Mouse (Mus musculus) spleen, postnatal 36 days (tissue): ENCODE measurements at regions not wholly inside any gene's neighbourhood (a gene's known extent, or its start where the extent isn't known, plus 50 kb on each side); places are given as distances from the start of the nearest gene placed in this dataset.

ENCODE experiments used
- DNase-seq, 2 experiments: peaks; one replicate each; pipeline ENCODE4 v3.0.0; 2022; ENCODE audit warnings: low spot score in 2 of 2, mixed read lengths in 1 of 2

GRCm38 (mm10) chrX:163302697-163303096, 246.8 kb downstream of the Grpr start:
- DNase-seq = no peak

GRCm38 (mm10) chrX:163301045-163301444, 248.4 kb downstream of the Grpr start:
- peak in 1 of 2 experiments; percentile 0 for DNase-seq

DNA sequence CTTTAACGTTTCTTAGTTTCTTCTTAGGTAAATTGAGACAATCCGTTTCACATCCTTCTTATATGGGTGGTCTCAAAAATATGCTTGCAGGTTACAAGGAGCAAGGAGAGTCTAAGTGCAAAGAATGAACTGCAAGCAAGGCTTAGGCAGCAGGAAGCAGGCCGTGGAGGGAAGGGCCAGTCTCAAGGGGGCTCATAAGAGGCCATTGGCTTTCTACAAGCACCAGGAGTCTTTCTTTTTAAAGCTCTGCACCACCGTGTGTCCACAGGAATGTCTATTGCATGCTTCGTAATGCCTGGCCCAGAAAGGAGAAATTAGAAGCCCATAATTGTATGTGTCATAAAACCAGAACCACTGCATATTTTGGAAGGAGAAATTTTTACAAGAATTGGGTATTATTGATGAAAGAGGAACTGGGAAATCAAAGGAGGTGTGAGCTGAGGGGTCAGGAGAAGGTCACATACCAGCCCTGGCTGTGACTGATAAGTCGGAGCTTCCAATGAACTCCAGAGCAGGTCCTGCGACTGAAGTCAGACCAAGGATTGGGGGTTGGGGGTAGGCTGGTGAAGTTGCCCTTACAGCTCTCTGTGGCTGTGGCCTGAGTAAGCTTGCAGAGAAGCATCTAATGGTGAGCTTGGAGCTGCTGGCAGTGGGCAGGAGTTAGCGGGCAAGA, 252.4 kb downstream of the Grpr start:
- DNase-seq = no peak

GRCm38 (mm10) chrX:163261248-163261647, 288.2 kb downstream of the Grpr start:
- no peak for DNase-seq

DNA sequence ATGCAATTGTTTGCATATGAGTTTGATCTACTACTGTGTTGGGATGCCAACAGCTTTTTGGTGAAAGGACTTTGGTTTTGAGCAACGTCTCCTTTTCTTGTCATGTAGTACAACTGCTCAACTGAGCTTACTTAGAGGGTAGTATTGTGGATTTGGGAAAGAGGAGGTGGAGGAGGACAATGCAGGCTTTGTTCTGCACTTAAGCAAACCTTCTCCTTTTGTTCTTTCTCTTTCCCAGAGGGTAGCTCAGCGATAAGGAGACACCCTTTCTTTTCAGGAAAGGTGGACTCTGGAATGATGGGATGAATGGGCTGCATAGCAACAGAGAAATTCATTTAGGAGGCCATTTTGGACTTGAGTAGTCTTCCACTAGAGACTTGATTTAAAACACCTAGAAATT, 288.6 kb upstream of the S100g start:
- no peak for DNase-seq

DNA sequence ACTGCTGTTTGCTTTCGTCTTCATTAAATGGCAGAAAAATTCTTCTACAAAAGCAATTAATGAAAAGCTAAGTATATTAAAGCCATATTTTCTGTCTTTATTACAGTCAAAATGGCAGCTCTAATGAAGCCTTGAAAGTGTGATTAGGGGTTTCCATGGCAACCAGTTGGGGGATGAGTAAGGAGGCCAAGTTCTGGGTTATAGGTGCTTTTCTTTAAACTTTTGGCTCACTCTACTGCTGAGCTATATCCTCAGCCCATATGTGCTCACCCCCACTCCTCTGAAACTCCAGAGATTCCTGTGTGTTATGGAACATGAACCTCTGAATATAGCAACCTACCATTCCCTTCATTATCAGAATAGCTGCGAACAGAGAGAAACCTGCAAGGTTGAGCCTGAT, 240.9 kb upstream of the S100g start:
- no peak for DNase-seq

GRCm38 (mm10) chrX:163203446-163203845, 239.0 kb upstream of the S100g start:
- DNase-seq = no peak

GRCm38 (mm10) chrX:163181588-163181987, 217.2 kb upstream of the S100g start:
- DNase-seq = no peak

GRCm38 (mm10) chrX:163164810-163165209, 200.4 kb upstream of the S100g start:
- DNase-seq = no peak

DNA sequence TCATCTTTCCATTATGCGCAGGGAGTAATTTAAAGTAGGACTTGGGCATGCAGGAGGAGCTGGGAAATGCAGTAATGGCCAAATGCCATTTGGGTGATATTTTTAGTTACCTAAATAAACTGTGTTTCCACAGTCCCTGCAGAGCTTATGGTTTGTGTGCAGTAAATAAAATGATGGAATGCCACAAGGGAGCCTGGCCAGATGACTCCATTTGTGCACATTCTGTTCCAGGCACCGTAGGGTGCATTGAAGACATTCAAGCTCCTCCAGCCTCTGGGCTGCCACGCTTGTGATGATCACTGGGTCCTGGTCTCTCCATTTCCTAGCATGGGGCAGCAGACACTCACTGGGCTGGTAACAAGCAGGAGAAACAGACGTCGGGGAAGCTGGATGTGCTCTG, 190.9 kb upstream of the S100g start:
- no peak for DNase-seq

GRCm38 (mm10) chrX:163151970-163152369, 187.6 kb upstream of the S100g start:
- DNase-seq = no peak

DNA sequence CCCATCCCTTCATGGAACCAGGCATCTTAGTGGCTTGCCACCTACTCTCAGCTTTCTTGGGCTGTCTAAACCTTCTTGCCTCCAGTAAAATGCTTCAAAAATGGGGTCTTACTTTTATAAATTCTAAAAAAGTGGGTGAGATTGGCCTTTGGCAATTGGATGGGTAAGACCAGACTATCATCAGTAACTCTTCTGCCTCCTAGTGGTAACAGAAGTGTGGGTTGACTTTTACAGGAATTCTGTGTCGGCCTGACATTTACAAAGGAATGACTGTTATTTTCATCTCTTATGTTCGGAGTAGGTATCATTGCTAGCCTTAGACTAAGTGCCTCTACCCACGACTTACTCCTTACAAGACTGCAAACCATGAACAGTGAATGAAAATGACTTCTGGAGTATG, 180.1 kb upstream of the S100g start:
- no peak for DNase-seq

DNA sequence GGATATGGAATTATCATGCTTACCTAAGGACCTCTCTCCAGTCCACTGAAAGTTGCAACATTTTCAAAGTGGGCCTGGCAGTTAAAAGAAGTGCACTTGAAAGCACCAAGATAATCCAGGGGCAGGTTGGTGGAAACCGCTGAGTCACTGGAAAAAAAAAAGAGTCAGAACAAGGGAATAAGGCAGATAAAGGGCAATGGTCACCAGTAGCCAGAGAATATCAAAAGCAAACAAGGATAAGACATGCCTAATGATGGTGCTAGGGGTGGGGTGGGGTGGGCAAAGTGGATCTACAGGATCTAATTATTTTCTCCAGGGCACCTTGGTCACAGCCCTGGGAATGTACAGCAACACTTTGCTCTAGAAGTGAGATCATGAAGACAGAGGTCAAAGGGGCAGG, 175.1 kb upstream of the S100g start:
- no peak for DNase-seq

DNA sequence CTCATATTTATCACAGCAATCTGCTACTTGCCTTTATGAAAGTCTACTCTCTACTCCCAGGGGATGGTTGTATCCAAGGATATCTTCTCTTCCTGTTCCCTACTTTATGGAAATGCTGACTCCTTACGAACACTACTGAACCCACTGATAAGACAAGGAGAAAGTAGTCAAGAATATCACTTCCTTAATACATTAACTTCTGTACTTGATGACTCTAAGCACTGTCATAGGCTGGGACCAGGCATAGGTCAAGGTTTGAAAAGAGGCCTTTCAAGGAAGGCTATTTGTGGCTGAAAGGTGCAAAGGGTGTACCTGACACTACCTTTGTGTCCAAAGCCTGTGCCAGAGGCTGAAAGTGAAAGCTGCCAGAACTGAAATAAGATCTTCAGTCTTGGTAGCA, 164.2 kb upstream of the S100g start:
- no peak for DNase-seq

- DNase-seq = no peak
These were observed 153.4 kb upstream of the S100g start for GRCm38 (mm10) chrX:163117681-163118393.

- DNase-seq = no peak
These were observed 152.8 kb upstream of the S100g start for GRCm38 (mm10) chrX:163117237-163117636.

DNA sequence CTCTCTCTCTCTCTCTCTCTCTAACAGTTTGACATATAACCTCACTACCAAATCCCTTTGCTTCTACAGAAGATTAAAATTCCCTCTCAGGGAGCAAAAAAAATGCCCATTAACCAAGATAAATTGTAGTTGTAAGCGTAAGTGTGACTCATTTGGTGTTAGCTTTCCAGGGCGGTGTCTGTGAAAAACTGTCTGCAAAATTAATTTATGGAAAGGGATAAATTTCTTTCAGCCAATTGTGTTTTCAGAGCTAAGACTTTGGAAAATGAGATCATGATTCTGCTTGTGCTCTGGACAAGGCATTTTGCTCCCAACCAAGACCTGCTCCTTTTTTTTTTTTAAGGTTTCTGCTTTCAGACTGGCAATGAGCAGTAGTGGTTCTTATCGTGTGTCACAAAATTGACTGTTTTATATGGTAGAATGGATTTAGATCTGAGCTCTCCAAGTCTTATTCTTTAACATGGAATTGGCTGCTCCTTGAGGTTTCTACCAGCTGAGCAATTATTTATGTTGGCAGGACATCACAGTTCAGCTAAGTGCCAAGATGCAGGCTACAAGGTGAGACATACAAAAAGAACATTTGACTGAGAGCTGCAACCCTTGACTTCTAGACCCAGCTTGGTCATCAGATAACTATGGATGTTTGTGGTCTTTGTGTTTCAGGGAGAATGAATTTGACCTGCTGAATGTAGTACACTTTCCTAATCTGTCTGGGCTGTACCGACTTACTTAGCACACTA, 130.8 kb upstream of the S100g start:
- DNase-seq = no peak
